Mouse (Mus musculus): ENCODE measurements at regions not wholly inside any gene's neighbourhood (a gene's known extent, or its start where the extent isn't known, plus 50 kb on each side); places are given as distances from the start of the nearest gene placed in this dataset.

GRCm38 (mm10) chr4:55475409-55475808, 56.9 kb downstream of the Klf4 start:
- no peak overlapping the region for H3K27ac ChIP-seq (ENCODE audit: insufficient read depth, low read depth, low read length)
- H3K4me3 ChIP-seq (ENCODE audit: insufficient read depth, low read length) = no peak overlapping the region
- TF ChIP-seq POLR2A (IDR thresholded peaks at IDR 0.05; ENCODE audit: borderline replicate concordance, low read depth, low read length) (no peak), CTCF (IDR thresholded peaks at IDR 0.05; ENCODE audit: low read depth, low read length) (no peak)
- peaks cover 8% of the 10 kb centered on the region for H3K4me1 ChIP-seq (ENCODE audit: control insufficient read depth, insufficient read depth, low read length)

- TF ChIP-seq CTCF (IDR thresholded peaks at IDR 0.05; ENCODE audit: low read depth, low read length) (no peak), POLR2A (IDR thresholded peaks at IDR 0.05; ENCODE audit: borderline replicate concordance, low read depth, low read length) (no peak)
- Histone ChIP-seq H3K4me1 (ENCODE audit: control insufficient read depth, insufficient read depth, low read length) (peaks cover 8% of the 10 kb centered on the region), H3K27ac (ENCODE audit: insufficient read depth, low read depth, low read length) (no peak overlapping the region), H3K4me3 (ENCODE audit: insufficient read depth, low read length) (no peak overlapping the region)
Measured at GRCm38 (mm10) chr4:55474044-55474788, 58.0 kb downstream of the Klf4 start.

- Histone ChIP-seq H3K27ac (ENCODE audit: insufficient read depth, low read depth, low read length) (peak overlapping the region; percentile 51), H3K4me1 (ENCODE audit: control insufficient read depth, insufficient read depth, low read length) (peaks cover 8% of the 10 kb centered on the region)
- no peak for TF ChIP-seq CTCF (IDR thresholded peaks at IDR 0.05; ENCODE audit: low read depth, low read length)
- TF ChIP-seq POLR2A (IDR thresholded peaks at IDR 0.05; ENCODE audit: borderline replicate concordance, low read depth, low read length) = no peak
Measured at GRCm38 (mm10) chr4:55472649-55473048, 59.6 kb downstream of the Klf4 start.

GRCm38 (mm10) chr4:55470779-55471663, 61.2 kb downstream of the Klf4 start:
- TF ChIP-seq POLR2A (IDR thresholded peaks at IDR 0.05; ENCODE audit: borderline replicate concordance, low read depth, low read length) (no peak), CTCF (IDR thresholded peaks at IDR 0.05; ENCODE audit: low read depth, low read length) (no peak)
- no peak overlapping the region for H3K27ac ChIP-seq (ENCODE audit: insufficient read depth, low read depth, low read length)
- no peak overlapping the region for H3K4me3 ChIP-seq (ENCODE audit: insufficient read depth, low read length)
- peaks cover 8% of the 10 kb centered on the region for H3K4me1 ChIP-seq (ENCODE audit: control insufficient read depth, insufficient read depth, low read length)

More at GRCm38 (mm10) chr4:55472649-55473048, 59.6 kb downstream of the Klf4 start:
- no peak overlapping the region for H3K4me3 ChIP-seq (ENCODE audit: insufficient read depth, low read length)

- no peak overlapping the region for H3K4me3 ChIP-seq (ENCODE audit: insufficient read depth, low read length)
- H3K27ac ChIP-seq (ENCODE audit: insufficient read depth, low read depth, low read length) = no peak overlapping the region
- H3K4me1 ChIP-seq (ENCODE audit: control insufficient read depth, insufficient read depth, low read length) = no peaks in the 10 kb centered on the region
- TF ChIP-seq POLR2A (IDR thresholded peaks at IDR 0.05; ENCODE audit: borderline replicate concordance, low read depth, low read length) = no peak
Measured at GRCm38 (mm10) chr4:55464192-55464591, 68.1 kb downstream of the Klf4 start.

GRCm38 (mm10) chr4:55461927-55462326, 70.3 kb downstream of the Klf4 start:
- no peak overlapping the region for H3K27ac ChIP-seq (ENCODE audit: insufficient read depth, low read depth, low read length)
- TF ChIP-seq CTCF (IDR thresholded peaks at IDR 0.05; ENCODE audit: low read depth, low read length) (no peak), POLR2A (IDR thresholded peaks at IDR 0.05; ENCODE audit: borderline replicate concordance, low read depth, low read length) (no peak)
- H3K4me3 ChIP-seq (ENCODE audit: insufficient read depth, low read length) = no peak overlapping the region
- H3K4me1 ChIP-seq (ENCODE audit: control insufficient read depth, insufficient read depth, low read length) = no peaks in the 10 kb centered on the region

GRCm38 (mm10) chr4:55453902-55454301, 78.4 kb downstream of the Klf4 start:
- peaks cover 7% of the 10 kb centered on the region for H3K4me1 ChIP-seq (ENCODE audit: control insufficient read depth, insufficient read depth, low read length)
- H3K27ac ChIP-seq (ENCODE audit: insufficient read depth, low read depth, low read length) = no peak overlapping the region
- no peak overlapping the region for H3K4me3 ChIP-seq (ENCODE audit: insufficient read depth, low read length)
- no peak for TF ChIP-seq CTCF (IDR thresholded peaks at IDR 0.05; ENCODE audit: low read depth, low read length)
- TF ChIP-seq POLR2A (IDR thresholded peaks at IDR 0.05; ENCODE audit: borderline replicate concordance, low read depth, low read length) = no peak

GRCm38 (mm10) chr4:55452546-55452945, 79.7 kb downstream of the Klf4 start:
- TF ChIP-seq POLR2A (IDR thresholded peaks at IDR 0.05; ENCODE audit: borderline replicate concordance, low read depth, low read length) (no peak), CTCF (IDR thresholded peaks at IDR 0.05; ENCODE audit: low read depth, low read length) (no peak)
- peaks cover 7% of the 10 kb centered on the region for H3K4me1 ChIP-seq (ENCODE audit: control insufficient read depth, insufficient read depth, low read length)
- H3K27ac ChIP-seq (ENCODE audit: insufficient read depth, low read depth, low read length) = no peak overlapping the region
- no peak overlapping the region for H3K4me3 ChIP-seq (ENCODE audit: insufficient read depth, low read length)

GRCm38 (mm10) chr4:55451711-55452110, 80.6 kb downstream of the Klf4 start:
- peaks cover 7% of the 10 kb centered on the region for H3K4me1 ChIP-seq (ENCODE audit: control insufficient read depth, insufficient read depth, low read length)
- TF ChIP-seq POLR2A (IDR thresholded peaks at IDR 0.05; ENCODE audit: borderline replicate concordance, low read depth, low read length) (no peak), CTCF (IDR thresholded peaks at IDR 0.05; ENCODE audit: low read depth, low read length) (no peak)

GRCm38 (mm10) chr4:55451026-55451425, 81.2 kb downstream of the Klf4 start:
- H3K4me1 ChIP-seq (ENCODE audit: control insufficient read depth, insufficient read depth, low read length) = peaks cover 7% of the 10 kb centered on the region
- no peak for TF ChIP-seq POLR2A (IDR thresholded peaks at IDR 0.05; ENCODE audit: borderline replicate concordance, low read depth, low read length)
- peak; percentile 28; the same call in 1 of the 2 replicates for TF ChIP-seq CTCF (IDR thresholded peaks at IDR 0.05; ENCODE audit: low read depth, low read length)
- no peak overlapping the region for H3K27ac ChIP-seq (ENCODE audit: insufficient read depth, low read depth, low read length)
- H3K4me3 ChIP-seq (ENCODE audit: insufficient read depth, low read length) = no peak overlapping the region

More at GRCm38 (mm10) chr4:55451711-55452110, 80.6 kb downstream of the Klf4 start:
- Histone ChIP-seq H3K27ac (ENCODE audit: insufficient read depth, low read depth, low read length) (no peak overlapping the region), H3K4me3 (ENCODE audit: insufficient read depth, low read length) (no peak overlapping the region)

All from bone marrow macrophage, adult 2 months (primary cell).